Mouse (Mus musculus) MEL (cell line): ENCODE results near the gene Stxbp1. TPM values are rescaled to one million over a fixed set of nuclear protein-coding genes. Genes with fewer than 3 reads are reported as not detected.

Experiments used
- DNase-seq: peaks from one replicate; pipeline ENCODE4 v3.0.0; 2011; ENCODE audit warnings: low read depth, low spot score
- H3K27ac ChIP-seq: 2 replicates; pipeline ENCODE4 v1.5.1; 2012; ENCODE audit warnings: low read depth, mild to moderate bottlenecking, control low read depth, low read length, moderate library complexity; ENCODE audit not compliant: control insufficient read depth
- H3K27me3 ChIP-seq, 2 experiments: fragments of 150-350 bp in 1 of 2; sonication (generic) in 1 of 2; 2 replicates each; pipeline ENCODE4 v1.6.1; 2012; ENCODE audit warnings: low read length in 2 of 2, mild to moderate bottlenecking in 2 of 2, improper control_type of control experiment in 1 of 2, moderate library complexity in 1 of 2; ENCODE audit not compliant: insufficient read depth in 2 of 2, control insufficient read depth in 1 of 2
- H3K36me3 ChIP-seq, 2 experiments: 2 replicates each; pipeline ENCODE4 v1.6.1; 2012 to 2014; ENCODE audit warnings: low read length in 2 of 2, improper control_type of control experiment in 1 of 2, inconsistent platforms in 1 of 2, mild to moderate bottlenecking in 1 of 2; ENCODE audit not compliant: insufficient read depth in 2 of 2, control insufficient read depth in 1 of 2
- H3K4me1 ChIP-seq, 2 experiments: fragments of 150-350 bp in 1 of 2; sonication (generic) in 1 of 2; 2 replicates each; pipeline ENCODE4 v1.6.1; 2012; ENCODE audit warnings: low read length in 2 of 2, improper control_type of control experiment in 1 of 2, mild to moderate bottlenecking in 1 of 2; ENCODE audit not compliant: insufficient read depth in 2 of 2, control insufficient read depth in 1 of 2
- H3K4me3 ChIP-seq, 2 experiments: fragments of 150-350 bp in 1 of 2; sonication (generic) in 1 of 2; 2 replicates each; pipeline ENCODE4 v1.5.1; 2012; ENCODE audit warnings: low read depth in 2 of 2, low read length in 2 of 2, mild to moderate bottlenecking in 2 of 2, moderate library complexity in 2 of 2, control low read depth in 1 of 2, improper control_type of control experiment in 1 of 2; ENCODE audit not compliant: control insufficient read depth in 1 of 2, insufficient read depth in 1 of 2
- H3K79me2 ChIP-seq: 2 replicates; pipeline ENCODE4 v1.6.1; 2012; ENCODE audit warnings: mild to moderate bottlenecking, low read length, moderate library complexity; ENCODE audit not compliant: control insufficient read depth, poor library complexity, insufficient read depth
- H3K9ac ChIP-seq: 2 replicates; pipeline ENCODE4 v1.6.1; 2012; ENCODE audit warnings: low read depth, mild to moderate bottlenecking, control low read depth, low read length, moderate library complexity; ENCODE audit not compliant: control insufficient read depth, poor library complexity, severe bottlenecking
- H3K9me3 ChIP-seq: fragments of 150-350 bp; sonication (generic); replicated peaks from 2 replicates; pipeline ENCODE4 v1.6.1; 2012; ENCODE audit warnings: mild to moderate bottlenecking, low read length, improper control_type of control experiment, moderate library complexity; ENCODE audit not compliant: insufficient read depth
- CHD1 ChIP-seq: IDR thresholded peaks from 2 replicates; pipeline ENCODE4 v1.6.1; 2012; ENCODE audit warnings: low read depth, mild to moderate bottlenecking, inconsistent platforms, low read length, improper control_type of control experiment
- CHD2 ChIP-seq: IDR thresholded peaks from 2 replicates; pipeline ENCODE4 v1.6.1; 2011; ENCODE audit warnings: low read length, improper control_type of control experiment
- CTCF ChIP-seq, 3 experiments: IDR thresholded peaks in 2 of 3; conservative IDR thresholded peaks in 1 of 3; 2 replicates each; pipeline ENCODE4 v1.5.1; 2011 to 2012; ENCODE audit warnings: low read length in 3 of 3, low read depth in 2 of 3, mild to moderate bottlenecking in 2 of 3, improper control_type of control experiment in 1 of 3, inconsistent platforms in 1 of 3, mixed read lengths in 1 of 3, moderate library complexity in 1 of 3; ENCODE audit not compliant: control insufficient read depth in 1 of 3, insufficient read depth in 1 of 3, poor library complexity in 1 of 3, severe bottlenecking in 1 of 3
- ETS1 ChIP-seq: IDR thresholded peaks from 2 replicates; pipeline ENCODE4 v1.6.1; 2012; ENCODE audit warnings: low read depth, mild to moderate bottlenecking, inconsistent platforms, low read length, improper control_type of control experiment, moderate library complexity
- GABPA ChIP-seq: IDR thresholded peaks from 2 replicates; pipeline ENCODE4 v1.6.1; 2012; ENCODE audit warnings: low read depth, mild to moderate bottlenecking, inconsistent platforms, low read length, improper control_type of control experiment, moderate library complexity
- GATA1 ChIP-seq: IDR thresholded peaks from 2 replicates; pipeline ENCODE4 v1.6.1; 2011; ENCODE audit warnings: low read depth, low read length, improper control_type of control experiment
- KAT2A ChIP-seq: conservative IDR thresholded peaks from 2 replicates; pipeline ENCODE4 v1.6.1; 2012; ENCODE audit warnings: low read depth, low read length, improper control_type of control experiment, inconsistent platforms
- MAFK ChIP-seq: IDR thresholded peaks from 2 replicates; pipeline ENCODE4 v1.6.1; 2011; ENCODE audit warnings: low read depth, mild to moderate bottlenecking, low read length, improper control_type of control experiment, borderline replicate concordance
- MAX ChIP-seq: IDR thresholded peaks from 2 replicates; pipeline ENCODE4 v1.6.1; 2011; ENCODE audit warnings: low read length, improper control_type of control experiment
- MYC ChIP-seq: IDR thresholded peaks from 2 replicates; pipeline ENCODE4 v1.6.1; 2011; ENCODE audit warnings: low read depth, mild to moderate bottlenecking, low read length, improper control_type of control experiment, moderate library complexity
- NELFE ChIP-seq: IDR thresholded peaks from 2 replicates; pipeline ENCODE4 v1.6.1; 2011; ENCODE audit warnings: low read depth, low read length, improper control_type of control experiment
- POLR2AphosphoS5 ChIP-seq: IDR thresholded peaks from 2 replicates; pipeline ENCODE4 v1.6.1; 2012; ENCODE audit warnings: low read depth, borderline replicate concordance, mild to moderate bottlenecking, inconsistent platforms, low read length, moderate library complexity, mixed read lengths
- RAD21 ChIP-seq: IDR thresholded peaks from 2 replicates; pipeline ENCODE4 v1.6.1; 2011; ENCODE audit warnings: mild to moderate bottlenecking, low read depth, low read length, improper control_type of control experiment
- RCOR1 ChIP-seq: IDR thresholded peaks from 2 replicates; pipeline ENCODE4 v1.6.1; 2012; ENCODE audit warnings: low read depth, mild to moderate bottlenecking, inconsistent platforms, low read length, improper control_type of control experiment
- SIN3A ChIP-seq: IDR thresholded peaks from 2 replicates; pipeline ENCODE4 v1.6.1; 2012; ENCODE audit warnings: low read length, improper control_type of control experiment, inconsistent platforms
- TCF12 ChIP-seq: IDR thresholded peaks from 2 replicates; pipeline ENCODE4 v1.6.1; 2014; ENCODE audit warnings: low read depth, mild to moderate bottlenecking, inconsistent platforms, low read length, improper control_type of control experiment, moderate library complexity
- USF1 ChIP-seq: IDR thresholded peaks from 2 replicates; pipeline ENCODE4 v1.6.1; 2014; ENCODE audit warnings: low read depth, mild to moderate bottlenecking, inconsistent platforms, low read length, improper control_type of control experiment, moderate library complexity
- USF2 ChIP-seq, 2 experiments: IDR thresholded peaks; 2 replicates each; pipeline ENCODE4 v1.6.1; 2011 to 2012; ENCODE audit warnings: improper control_type of control experiment in 2 of 2, low read length in 2 of 2, borderline replicate concordance in 1 of 2, inconsistent platforms in 1 of 2, low read depth in 1 of 2, mild to moderate bottlenecking in 1 of 2; ENCODE audit not compliant: insufficient read depth in 1 of 2
- ZKSCAN1 ChIP-seq: IDR thresholded peaks from 2 replicates; pipeline ENCODE4 v1.6.1; 2012; ENCODE audit warnings: low read depth, mild to moderate bottlenecking, inconsistent platforms, low read length, improper control_type of control experiment, moderate library complexity
- ZMIZ1 ChIP-seq: IDR thresholded peaks from 2 replicates; pipeline ENCODE4 v1.6.1; 2012; ENCODE audit warnings: low read depth, mild to moderate bottlenecking, inconsistent platforms, low read length, improper control_type of control experiment, moderate library complexity
- polyA plus RNA-seq, 2 experiments: library from polyadenylated mRNA; stranded (reverse) in 1 of 2; unstranded in 1 of 2; fragments of >175 nt in 1 of 2; fragments of >200 nt in 1 of 2; gene quantifications; 2 replicates each; pipeline versions ENCODE4 v1.2.1 to v1.2.4; 2012; ENCODE audit warnings: low replicate concordance in 2 of 2, low read depth in 1 of 2; ENCODE audit not compliant: insufficient read length in 2 of 2, insufficient read depth in 1 of 2, missing spikeins in 1 of 2
- total RNA-seq: library from RNA; depleted of rRNA; stranded (reverse); fragments of 300-350 nt; gene quantifications from 2 replicates; pipeline ENCODE4 v1.2.3, GENCODE M21; 2012

Gene Stxbp1
- total and polyA plus RNA-seq, 3 experiments = 7.1 to 33.2 TPM; not detected in 1

GRCm38 (mm10) chr2:32828979-32829676 lies 17.9 kb downstream of the Stxbp1 start:
- TF ChIP-seq TCF12 (no peak), KAT2A (no peak)
- DNase-seq = no peak
- H3K27me3 ChIP-seq = no peaks in the 10 kb centered on the region
- H3K27ac ChIP-seq = no peak overlapping the region
- H3K4me1 ChIP-seq = no peaks in the 10 kb centered on the region
- no peaks in the 10 kb centered on the region for H3K79me2 ChIP-seq
- no peak overlapping the region for H3K9ac ChIP-seq
- H3K4me3 ChIP-seq = no peak overlapping the region
- peaks cover 0 to 2% of the 10 kb centered on the region in 2 experiments; a peak in 1 of 4 replicates for H3K36me3 ChIP-seq
- no peaks in the 10 kb centered on the region for H3K9me3 ChIP-seq

GRCm38 (mm10) chr2:32825796-32826195 lies 21.2 kb downstream of the Stxbp1 start:
- Histone ChIP-seq H3K9me3 (no peaks in the 10 kb centered on the region), H3K4me1 (no peaks in the 10 kb centered on the region), H3K27ac (no peak overlapping the region), H3K36me3 (no peaks in the 10 kb centered on the region), H3K27me3 (no peaks in the 10 kb centered on the region), H3K4me3 (no peak overlapping the region), H3K9ac (no peak overlapping the region), H3K79me2 (no peaks in the 10 kb centered on the region)
- DNase-seq = no peak
- TF ChIP-seq USF1 (no peak), CTCF (IDR thresholded peaks at IDR 0.05 in 2 of 3, conservative IDR thresholded peaks at IDR 0.05 in 1 of 3; ENCODE audit: control insufficient read depth in 1 of 3, insufficient read depth in 1 of 3, low read depth in 2 of 3, low read length in 3 of 3, poor library complexity in 1 of 3, severe bottlenecking in 1 of 3) (no peak), GATA1 (no peak), RAD21 (no peak), ZKSCAN1 (no peak), MAFK (no peak), ZMIZ1 (no peak), MYC (no peak), NELFE (no peak), CHD2 (no peak), TCF12 (no peak), POLR2AphosphoS5 (no peak), RCOR1 (no peak), USF2 (IDR thresholded peaks at IDR 0.05; ENCODE audit: borderline replicate concordance in 1 of 2, insufficient read depth in 1 of 2, low read depth in 1 of 2, low read length in 2 of 2) (no peak), ETS1 (no peak), SIN3A (no peak), CHD1 (no peak), MAX (no peak), GABPA (no peak)
